Mouse (Mus musculus) neural tube, embryonic 11.5 days (tissue): ENCODE data around the gene Ercc1. TPM values are rescaled to one million over a fixed set of nuclear protein-coding genes. Genes with fewer than 3 reads are reported as not detected.

Experiments used
- ATAC-seq: fragments of 200-750 bp; cut with Nextera tagmentation; 2 replicates; pipeline ENCODE4 v1.8.0; 2017; ENCODE audit warnings: moderate number of reproducible peaks, mild to moderate bottlenecking, moderate TSS enrichment, moderate library complexity; ENCODE audit not compliant: insufficient read depth, low FRiP score, low TSS enrichment
- DNase-seq: peaks from one replicate; pipeline ENCODE4 v3.0.0-alpha.2; 2015; ENCODE audit warnings: low spot score
- H3K27ac ChIP-seq: fragments of 300-500 bp; sonication (generic); 2 replicates; pipeline ENCODE4 v1.5.1; 2014; ENCODE audit warnings: low read depth, mild to moderate bottlenecking, low read length
- H3K27me3 ChIP-seq: fragments of 300-500 bp; sonication (generic); 2 replicates; pipeline ENCODE4 v1.6.1; 2014; ENCODE audit warnings: mild to moderate bottlenecking, low read length, mixed read lengths; ENCODE audit not compliant: control insufficient read depth, insufficient read depth
- H3K36me3 ChIP-seq: fragments of 300-500 bp; sonication (generic); 2 replicates; pipeline ENCODE4 v1.6.1; 2014; ENCODE audit warnings: mild to moderate bottlenecking, low read length, moderate library complexity, mixed read lengths; ENCODE audit not compliant: control insufficient read depth, insufficient read depth
- H3K4me1 ChIP-seq: fragments of 300-500 bp; sonication (generic); 2 replicates; pipeline ENCODE4 v1.6.1; 2014; ENCODE audit warnings: low read length, mixed read lengths; ENCODE audit not compliant: control insufficient read depth, insufficient read depth
- H3K4me2 ChIP-seq: fragments of 300-500 bp; sonication (generic); 2 replicates; pipeline ENCODE4 v1.6.1; 2014; ENCODE audit warnings: low read depth, mild to moderate bottlenecking, moderate library complexity
- H3K4me3 ChIP-seq: fragments of 300-500 bp; sonication (generic); 2 replicates; pipeline ENCODE4 v1.5.1; 2014; ENCODE audit warnings: low read depth, low read length
- H3K9ac ChIP-seq: fragments of 300-500 bp; sonication (generic); 2 replicates; pipeline ENCODE4 v1.6.1; 2014; ENCODE audit warnings: mild to moderate bottlenecking, low read length
- H3K9me3 ChIP-seq: fragments of 300-500 bp; sonication (generic); 2 replicates; pipeline ENCODE4 v1.6.1; 2016; ENCODE audit warnings: low read length; ENCODE audit not compliant: control insufficient read depth
- WGBS: fragments of 180-500 bp; shearing (Covaris S2); extraction: QIAGEN DNeasy Blood & Tissue Kit; methylation state at CpG from one replicate; pipeline ENCODE4 v1.1.7; 2014; 5-methylcytosine and 5-hydroxymethylcytosine counted together
- polyA plus RNA-seq: library from polyadenylated mRNA; unstranded; fragments of >200 nt; fragmentation: Nextera tagmentation; extraction: Ambion mirVana; gene quantifications from 2 replicates; pipeline ENCODE4 v1.2.1, GENCODE M21; 2014

Ercc1 gene
- 91.8 and 93.3 TPM in 2 replicates for polyA plus RNA-seq

DNA sequence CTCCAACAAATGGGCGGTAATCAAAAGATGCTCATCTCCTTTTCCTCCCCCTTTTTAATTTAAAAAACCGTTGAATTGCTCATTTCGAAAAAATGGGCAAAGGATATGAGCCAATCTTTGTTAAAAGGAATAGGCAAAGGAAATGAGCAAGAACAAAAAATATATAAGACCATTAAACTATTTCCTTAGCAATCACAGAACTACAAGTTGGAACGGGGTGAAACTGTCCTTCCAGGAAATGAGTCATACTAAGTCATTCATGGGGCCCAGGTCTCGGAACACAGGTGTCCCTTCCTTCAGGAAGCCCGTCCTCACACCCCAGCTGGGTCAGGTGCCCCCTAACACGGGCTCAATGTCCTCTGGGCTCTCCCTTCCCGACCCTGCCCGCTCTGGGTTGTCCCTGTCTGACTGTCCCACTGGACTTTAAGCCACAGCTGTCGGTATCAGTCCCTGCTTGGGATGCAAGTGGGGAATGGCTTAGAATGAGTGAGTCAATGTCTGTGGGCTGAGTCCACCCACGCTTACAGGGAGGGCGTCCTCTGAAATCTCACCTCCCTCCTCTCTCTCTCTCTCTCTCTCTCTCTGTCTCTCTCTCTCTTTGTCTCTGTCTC is at the start of gene Ercc1:
Ercc1 (plus strand) TSS at position 542 of the 611 bp plus-strand sequence.
- Histone ChIP-seq H3K4me3 (peak within 1 kb of the TSS; percentile 47), H3K9ac (peak within 1 kb of the TSS; percentile 60), H3K4me2 (peak within 1 kb of the TSS; percentile 50), H3K27ac (0 out of 2 replicates have a peak within 1 kb of the TSS, but pooled peaks have one; percentile 1), H3K36me3 (peaks cover 4% of the 10 kb centered on the region; the same call in 1 of the 2 replicates), H3K9me3 (no peaks in the 10 kb centered on the region), H3K27me3 (peaks cover 8% of the 10 kb centered on the region), H3K4me1 (peaks cover 16% of the 10 kb centered on the region)
- ATAC-seq (no peak), DNase-seq (no peak)
- 30% methylated on average over 12 of the region's 12 CpGs for WGBS

DNA sequence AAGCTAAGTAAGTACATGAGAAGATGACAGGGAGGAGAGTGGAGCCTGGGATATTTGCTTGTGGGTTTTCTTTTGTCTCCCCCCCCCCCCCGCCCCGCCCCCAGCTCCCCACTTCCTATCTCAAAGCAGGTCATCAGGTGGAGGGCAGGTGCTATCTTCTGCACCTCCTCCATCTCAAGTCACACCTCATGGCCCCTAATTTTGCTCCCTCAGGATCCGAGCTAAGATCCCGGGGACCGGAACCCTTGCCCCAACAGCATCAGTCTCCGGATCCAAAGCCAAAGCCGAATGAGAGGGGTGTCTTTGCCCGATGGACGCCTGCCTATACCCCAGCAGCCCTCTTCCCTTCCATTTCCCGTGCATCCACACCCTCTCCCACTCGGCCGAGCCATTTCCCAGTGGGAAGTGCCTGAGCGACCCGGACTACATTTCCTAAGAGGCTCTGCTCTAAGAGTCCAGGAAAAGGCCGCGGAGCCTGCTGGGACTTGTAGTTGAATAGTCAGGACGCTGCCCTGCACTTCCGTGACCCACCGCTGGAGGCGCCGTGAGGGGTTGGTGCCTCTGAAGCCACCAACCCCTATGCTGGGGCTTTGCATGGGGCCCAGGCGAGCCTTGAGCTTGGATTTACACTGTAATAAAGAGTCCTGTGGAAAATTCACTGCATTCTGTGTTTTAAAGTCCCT is 48.9 kb upstream of the Ercc1 start:
- 15% methylated on average over 21 of the region's 22 CpGs for WGBS
- DNase-seq = peak; percentile 94
- peak overlapping the region; percentile 38 for H3K4me2 ChIP-seq
- H3K9me3 ChIP-seq = 0 out of 2 replicates have a peak, but pooled peaks cover 2% of the 10 kb centered on the region
- H3K36me3 ChIP-seq = no peaks in the 10 kb centered on the region; the same call in 1 of the 2 replicates
- no peaks in the 10 kb centered on the region for H3K27me3 ChIP-seq
- peak; percentile 56 for ATAC-seq
- peaks cover 11% of the 10 kb centered on the region for H3K4me1 ChIP-seq
- H3K27ac ChIP-seq = no peak overlapping the region
- H3K9ac ChIP-seq = no peak overlapping the region
- no peak overlapping the region for H3K4me3 ChIP-seq

DNA sequence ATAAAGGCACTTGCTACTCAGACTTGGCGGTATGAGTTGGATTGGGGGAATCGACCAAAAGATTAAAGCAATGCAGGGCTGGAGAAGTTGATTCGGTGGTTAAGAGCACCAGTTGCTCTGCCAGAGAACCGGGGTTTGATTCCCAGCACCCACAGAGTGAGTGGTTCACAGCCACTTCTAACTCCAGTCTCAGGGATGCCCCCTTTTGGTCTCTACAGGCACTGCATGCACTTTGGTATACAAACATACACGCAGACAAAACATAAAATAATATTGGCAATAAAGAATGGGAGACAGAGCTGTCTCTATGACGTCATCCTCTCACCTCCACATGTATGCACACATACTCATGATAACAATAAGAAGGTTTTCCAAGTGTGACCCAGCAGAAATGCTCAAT is 47.5 kb upstream of the Ercc1 start:
- Histone ChIP-seq H3K9ac (no peak overlapping the region), H3K27ac (no peak overlapping the region), H3K4me3 (no peak overlapping the region), H3K9me3 (0 out of 2 replicates have a peak, but pooled peaks cover 2% of the 10 kb centered on the region), H3K4me2 (no peak overlapping the region), H3K27me3 (peaks cover 6% of the 10 kb centered on the region), H3K4me1 (peaks cover 6% of the 10 kb centered on the region; the same call in 1 of the 2 replicates), H3K36me3 (no peaks in the 10 kb centered on the region; the same call in 1 of the 2 replicates)
- ATAC-seq (no peak), DNase-seq (no peak)
- WGBS = 86% methylated on average over 6 of the region's 6 CpGs

DNA sequence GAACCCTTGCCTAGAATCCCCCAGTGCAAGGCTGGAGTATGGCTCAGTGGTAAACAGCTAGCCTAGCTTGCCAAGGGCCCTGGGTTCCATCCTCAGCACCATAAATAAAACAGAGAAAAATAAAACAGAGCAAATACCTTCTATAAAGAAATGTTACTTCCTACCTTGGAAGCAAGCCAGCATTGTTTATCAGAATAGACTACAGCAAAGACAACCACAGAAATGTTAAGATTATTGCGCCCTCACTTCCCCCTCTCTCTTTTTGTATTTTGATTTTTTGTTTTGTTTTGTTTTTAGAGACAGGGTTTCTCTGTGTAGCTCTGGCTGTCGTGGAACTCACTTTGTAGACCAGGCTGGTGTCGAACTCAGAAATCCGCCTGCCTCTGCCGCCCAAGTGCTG is 46.8 kb upstream of the Ercc1 start:
- H3K9ac ChIP-seq = no peak overlapping the region
- no peak overlapping the region for H3K27ac ChIP-seq
- 0 out of 2 replicates have a peak, but pooled peaks cover 2% of the 10 kb centered on the region for H3K9me3 ChIP-seq
- ATAC-seq (no peak), DNase-seq (no peak)
- no peaks in the 10 kb centered on the region; the same call in 1 of the 2 replicates for H3K36me3 ChIP-seq
- H3K4me1 ChIP-seq = peaks cover 6% of the 10 kb centered on the region; the same call in 1 of the 2 replicates
- H3K27me3 ChIP-seq = peaks cover 14% of the 10 kb centered on the region
- WGBS = 92% methylated on average over 5 of the region's 5 CpGs
- H3K4me3 ChIP-seq = no peak overlapping the region
- H3K4me2 ChIP-seq = no peak overlapping the region

DNA sequence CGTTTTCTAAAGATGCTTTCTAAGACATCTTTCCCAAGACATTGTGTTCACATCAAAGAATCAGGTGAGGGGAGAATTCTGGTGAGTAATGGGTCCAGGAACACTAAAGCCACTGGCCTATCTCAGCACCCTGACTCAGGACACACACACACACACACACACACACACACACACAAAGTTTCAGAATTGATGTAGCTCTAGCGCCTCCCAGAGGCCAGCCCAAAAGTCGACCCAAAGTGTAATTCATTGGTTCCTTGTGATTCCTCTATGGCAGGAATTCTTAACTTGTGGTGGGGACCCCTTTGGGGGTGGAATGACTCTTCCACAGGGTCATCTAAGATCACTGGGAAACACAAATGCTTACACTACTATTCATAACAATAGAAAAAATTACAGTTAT is 45.4 kb upstream of the Ercc1 start:
- no peak for ATAC-seq
- no peaks in the 10 kb centered on the region; the same call in 1 of the 2 replicates for H3K36me3 ChIP-seq
- no peak overlapping the region for H3K4me2 ChIP-seq
- no peak overlapping the region for H3K27ac ChIP-seq
- H3K27me3 ChIP-seq = peaks cover 27% of the 10 kb centered on the region
- WGBS = 20% methylated on average over 3 of the region's 3 CpGs
- H3K9me3 ChIP-seq = 0 out of 2 replicates have a peak, but pooled peaks cover 2% of the 10 kb centered on the region
- peaks cover 6% of the 10 kb centered on the region; the same call in 1 of the 2 replicates for H3K4me1 ChIP-seq
- no peak overlapping the region for H3K9ac ChIP-seq
- DNase-seq = peak; percentile 66
- H3K4me3 ChIP-seq = no peak overlapping the region

DNA sequence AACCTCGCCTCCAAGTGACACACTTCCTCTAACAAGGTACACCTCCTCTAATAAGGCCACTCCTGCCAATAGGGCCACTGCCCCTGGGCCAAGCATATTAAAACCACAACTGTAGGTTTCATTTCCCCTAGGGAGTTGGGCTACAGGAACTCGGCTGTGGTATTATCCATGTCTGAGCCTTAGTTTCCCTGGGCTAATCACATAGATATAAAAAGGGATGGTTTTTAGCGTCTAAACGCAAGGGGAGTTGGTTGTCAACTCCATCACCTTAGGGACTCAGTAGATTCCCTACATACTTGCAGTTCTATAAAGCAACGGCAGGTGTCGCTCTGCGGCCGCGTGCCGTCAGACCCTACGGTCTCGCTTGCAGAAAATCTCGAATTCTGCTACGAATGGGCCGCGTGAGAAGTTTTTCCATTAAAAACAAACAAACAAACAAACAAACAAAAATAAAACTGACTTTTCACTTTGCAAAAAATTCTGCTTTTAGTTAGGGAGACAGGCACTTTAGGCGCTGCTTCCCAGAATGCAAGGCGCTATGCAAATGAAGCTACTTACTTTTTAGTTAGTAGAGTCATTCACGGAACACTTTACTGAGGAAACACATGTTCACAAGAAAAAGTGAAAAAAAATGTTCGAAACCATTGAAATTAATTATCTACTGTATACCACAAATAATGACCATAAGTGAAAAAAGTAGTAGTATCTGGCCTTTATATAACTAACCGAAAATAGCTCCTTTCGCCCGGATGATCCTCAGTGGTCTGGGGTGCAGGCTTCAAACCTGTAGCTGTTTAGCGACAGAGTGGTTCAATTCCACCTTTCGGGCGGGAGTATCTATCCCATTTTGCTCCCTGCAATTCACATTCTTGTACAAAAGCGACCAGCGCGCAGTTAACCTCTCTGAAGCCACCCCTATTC is 43.8 kb upstream of the Ercc1 start:
- DNase-seq = peak; percentile 80

DNA sequence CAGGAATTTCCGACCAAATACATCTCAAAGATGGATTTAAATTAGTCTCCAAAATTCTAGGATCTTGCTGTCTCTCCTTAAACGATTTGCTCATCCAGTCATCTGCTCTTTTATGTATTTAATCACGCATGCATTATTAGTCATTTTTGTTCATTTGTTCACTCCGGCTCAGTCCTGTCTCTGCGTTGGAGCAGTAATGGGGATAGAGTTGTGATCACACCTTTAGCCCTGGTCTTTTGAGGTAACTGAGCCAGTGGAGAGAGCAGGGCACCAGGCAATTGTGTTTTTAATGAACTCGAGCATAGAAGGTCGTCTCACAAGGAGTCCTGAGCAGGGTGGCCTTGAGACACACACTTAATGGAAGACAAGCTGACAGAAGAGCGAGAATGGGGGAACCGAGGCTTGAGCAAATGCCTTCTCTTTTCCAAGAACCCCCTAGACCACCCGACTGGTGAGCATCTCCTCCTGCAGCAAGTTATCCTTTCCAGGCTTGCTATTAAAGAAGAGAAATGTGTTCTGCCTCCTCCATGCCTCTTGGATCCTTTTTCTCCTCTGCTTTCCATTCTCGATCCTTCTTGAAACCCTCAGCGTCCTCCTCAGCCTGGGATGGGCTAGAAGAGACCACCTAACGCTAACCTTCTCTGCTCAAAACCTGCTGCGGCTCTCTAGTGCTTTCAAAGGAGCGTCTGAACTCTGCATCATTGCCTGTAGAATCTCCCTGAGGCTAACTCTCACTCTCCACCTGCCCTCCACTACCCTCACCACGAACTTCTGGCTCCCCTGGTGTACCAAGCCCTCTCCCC is 42.9 kb upstream of the Ercc1 start:
- no peak overlapping the region for H3K27ac ChIP-seq
- ATAC-seq (no peak), DNase-seq (no peak)
- H3K4me3 ChIP-seq = peak overlapping the region; percentile 19
- H3K27me3 ChIP-seq = peaks cover 51% of the 10 kb centered on the region
- no peak overlapping the region for H3K9ac ChIP-seq
- 6% methylated on average over 16 of the region's 16 CpGs for WGBS
- H3K9me3 ChIP-seq = no peaks in the 10 kb centered on the region
- peaks cover 10% of the 10 kb centered on the region; the same call in 1 of the 2 replicates for H3K4me1 ChIP-seq
- H3K4me2 ChIP-seq = peak overlapping the region; percentile 35
- H3K36me3 ChIP-seq = no peaks in the 10 kb centered on the region

More for the DNA sequence above, 43.8 kb upstream of the Ercc1 start:
- H3K36me3 ChIP-seq = no peaks in the 10 kb centered on the region
- H3K4me1 ChIP-seq = peaks cover 10% of the 10 kb centered on the region; the same call in 1 of the 2 replicates
- peak overlapping the region; percentile 19 for H3K4me3 ChIP-seq
- no peak overlapping the region for H3K9ac ChIP-seq
- H3K27ac ChIP-seq = no peak overlapping the region
- ATAC-seq = peak; percentile 83; the same call in 1 of the 2 replicates
- peaks cover 42% of the 10 kb centered on the region for H3K27me3 ChIP-seq
- peak overlapping the region; percentile 35 for H3K4me2 ChIP-seq
- H3K9me3 ChIP-seq = 0 out of 2 replicates have a peak, but pooled peaks cover 2% of the 10 kb centered on the region
- under 1% methylated on average over 29 of the region's 29 CpGs for WGBS
